Mouse (Mus musculus) lung, embryonic 16.5 days (tissue): ENCODE results near the gene Iqgap1. TPM values are rescaled to one million over a fixed set of nuclear protein-coding genes. Genes with fewer than 3 reads are reported as not detected.

Source experiments
- ATAC-seq: fragments of 200-750 bp; cut with Nextera tagmentation; 2 replicates; pipeline ENCODE4 v1.8.0; 2017; ENCODE audit warnings: low read depth, mild to moderate bottlenecking, moderate library complexity
- H3K27ac ChIP-seq: fragments of 300-500 bp; sonication (generic); 2 replicates; pipeline ENCODE4 v1.5.1; 2014; ENCODE audit warnings: mild to moderate bottlenecking, control low read depth, low read length
- H3K27me3 ChIP-seq: fragments of 300-500 bp; sonication (generic); 2 replicates; pipeline ENCODE4 v1.6.1; 2014; ENCODE audit warnings: low read depth, low read length, mixed read lengths; ENCODE audit not compliant: control insufficient read depth, insufficient read depth
- H3K36me3 ChIP-seq: fragments of 300-500 bp; sonication (generic); 2 replicates; pipeline ENCODE4 v1.6.1; 2014; ENCODE audit warnings: low read length; ENCODE audit not compliant: control insufficient read depth, insufficient read depth
- H3K4me1 ChIP-seq: fragments of 300-500 bp; sonication (generic); replicated peaks from 2 replicates; pipeline ENCODE4 v1.6.1; 2014; ENCODE audit warnings: low read length, mixed read lengths; ENCODE audit not compliant: control insufficient read depth, insufficient read depth
- H3K4me2 ChIP-seq: fragments of 300-500 bp; sonication (generic); 2 replicates; pipeline ENCODE4 v1.6.1; 2014; ENCODE audit warnings: low read depth, low read length, control low read depth
- H3K4me3 ChIP-seq: fragments of 300-500 bp; sonication (generic); 2 replicates; pipeline ENCODE4 v1.5.1; 2014; ENCODE audit warnings: mild to moderate bottlenecking, low read length, control low read depth
- H3K9ac ChIP-seq: fragments of 300-500 bp; sonication (generic); 2 replicates; pipeline ENCODE4 v1.6.1; 2014; ENCODE audit warnings: low read length, control low read depth
- H3K9me3 ChIP-seq: fragments of 300-500 bp; sonication (generic); 2 replicates; pipeline ENCODE4 v1.6.1; 2016; ENCODE audit warnings: low read length; ENCODE audit not compliant: control insufficient read depth
- WGBS: fragments of 180-500 bp; shearing (Covaris S2); extraction: QIAGEN DNeasy Blood & Tissue Kit; methylation state at CpG from one replicate; pipeline ENCODE4 v1.1.7; 2014; 5-methylcytosine and 5-hydroxymethylcytosine counted together
- polyA plus RNA-seq: library from polyadenylated mRNA; unstranded; fragments of >200 nt; fragmentation: Nextera tagmentation; extraction: Ambion mirVana; gene quantifications from 2 replicates; pipeline ENCODE4 v1.2.1, GENCODE M21; 2015

Iqgap1 gene
- polyA plus RNA-seq, 1 experiment from 2014 or later = 136 TPM

GRCm38 (mm10) chr7:80846709-80847108 lies 20.9 kb upstream of the Iqgap1 start:
- Histone ChIP-seq H3K4me3 (no peak overlapping the region), H3K4me1 (peaks cover 3% of the 10 kb centered on the region; the same call in 1 of the 2 replicates), H3K27ac (no peak overlapping the region), H3K27me3 (no peaks in the 10 kb centered on the region), H3K9ac (no peak overlapping the region), H3K9me3 (no peaks in the 10 kb centered on the region), H3K4me2 (no peak overlapping the region), H3K36me3 (no peaks in the 10 kb centered on the region)
- no peak for ATAC-seq
- WGBS = 78% methylated on average over 5 of the region's 5 CpGs

- H3K27me3 ChIP-seq = no peaks in the 10 kb centered on the region
- H3K4me3 ChIP-seq = no peak overlapping the region
- H3K9me3 ChIP-seq = no peaks in the 10 kb centered on the region
- no peak for ATAC-seq
- no peak overlapping the region for H3K9ac ChIP-seq
- peaks cover 3% of the 10 kb centered on the region; the same call in 1 of the 2 replicates for H3K4me1 ChIP-seq
- no peak overlapping the region for H3K4me2 ChIP-seq
- no peaks in the 10 kb centered on the region for H3K36me3 ChIP-seq
- H3K27ac ChIP-seq = no peak overlapping the region
- WGBS = 62% methylated on average over 10 of the region's 10 CpGs
Observed at GRCm38 (mm10) chr7:80846280-80846678, 20.5 kb upstream of the Iqgap1 start.

DNA sequence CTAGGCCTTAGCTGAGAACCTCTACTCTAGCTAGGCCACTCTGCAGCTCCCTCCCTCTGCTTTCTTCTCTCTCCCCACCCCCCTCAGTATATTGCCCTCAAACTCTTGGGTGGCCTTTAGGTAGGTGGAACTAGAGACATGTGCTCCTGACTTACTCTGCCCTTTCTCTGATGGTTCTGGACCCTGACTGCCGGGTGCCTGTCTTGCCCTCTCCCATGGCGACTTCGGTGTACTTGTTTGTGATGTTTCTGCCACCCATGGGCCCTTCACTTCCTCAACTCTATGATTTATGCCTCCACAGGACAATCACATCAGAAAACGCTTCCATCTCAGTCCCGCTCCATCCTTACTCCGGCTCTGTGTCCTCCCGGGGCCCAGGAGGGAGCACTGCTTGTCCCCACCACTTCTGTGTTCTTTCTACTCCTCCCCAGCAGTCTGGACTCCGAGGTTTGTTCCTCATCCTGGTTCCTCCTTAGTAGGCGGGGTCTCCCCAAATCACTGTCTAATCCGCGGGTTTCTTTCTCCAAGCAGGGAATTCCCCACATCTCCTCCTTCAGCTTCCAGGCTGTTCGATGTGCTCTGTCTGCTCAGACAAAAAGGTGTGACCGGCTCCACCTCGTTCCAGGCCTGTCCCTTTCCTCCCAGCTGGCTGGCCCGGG lies 20.0 kb upstream of the Iqgap1 start:
- H3K27ac ChIP-seq = no peak overlapping the region
- 56% methylated on average over 15 of the region's 15 CpGs for WGBS
- no peak overlapping the region for H3K4me3 ChIP-seq
- H3K4me2 ChIP-seq = no peak overlapping the region
- no peaks in the 10 kb centered on the region for H3K36me3 ChIP-seq
- peaks cover 3% of the 10 kb centered on the region; the same call in 1 of the 2 replicates for H3K4me1 ChIP-seq
- H3K9ac ChIP-seq = no peak overlapping the region
- H3K27me3 ChIP-seq = no peaks in the 10 kb centered on the region
- H3K9me3 ChIP-seq = no peaks in the 10 kb centered on the region
- ATAC-seq = no peak

- Histone ChIP-seq H3K36me3 (no peaks in the 10 kb centered on the region), H3K27me3 (no peaks in the 10 kb centered on the region), H3K4me1 (peaks cover 5% of the 10 kb centered on the region), H3K9me3 (no peaks in the 10 kb centered on the region), H3K27ac (no peak overlapping the region), H3K4me2 (no peak overlapping the region), H3K9ac (no peak overlapping the region), H3K4me3 (no peak overlapping the region)
- no peak for ATAC-seq
- WGBS = 92% methylated on average over 12 of the region's 12 CpGs
Observed at GRCm38 (mm10) chr7:80844691-80845090, 18.9 kb upstream of the Iqgap1 start.

DNA sequence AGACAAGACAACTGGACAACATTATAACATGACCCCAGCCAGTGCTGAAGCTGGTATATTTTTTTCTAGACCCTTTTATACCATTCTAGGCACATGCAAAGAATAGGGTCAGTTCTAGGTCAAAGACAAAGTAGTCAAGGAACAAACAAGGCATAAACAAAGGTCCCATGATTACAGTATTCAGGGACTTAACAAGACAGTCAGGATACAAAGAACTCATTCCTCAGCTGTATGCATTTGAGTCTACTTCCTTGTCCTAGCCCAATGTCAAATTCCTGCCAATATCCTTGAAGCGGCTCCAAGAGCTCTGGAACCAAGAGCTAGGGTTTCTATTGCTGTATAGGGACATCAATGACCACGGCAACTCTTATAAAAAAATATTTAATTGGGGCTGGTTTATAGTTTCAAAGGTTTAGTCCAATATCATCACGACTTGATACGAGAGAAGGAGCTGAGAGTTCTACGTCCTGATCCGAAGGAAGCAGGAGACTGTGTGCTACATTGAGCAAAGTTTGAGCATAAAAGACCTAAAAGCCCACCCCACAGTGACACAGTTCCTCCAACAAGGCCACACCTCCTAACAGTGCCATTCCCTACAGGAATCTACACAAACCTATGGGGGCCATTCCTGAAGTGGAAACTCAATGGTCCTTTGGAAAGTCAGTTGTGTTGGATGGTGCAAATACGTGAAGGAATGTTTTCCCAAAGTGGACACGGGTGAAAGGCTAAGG lies 18.3 kb upstream of the Iqgap1 start:
- no peak for ATAC-seq
- Histone ChIP-seq H3K4me2 (no peak overlapping the region), H3K4me3 (no peak overlapping the region), H3K4me1 (peaks cover 3% of the 10 kb centered on the region; the same call in 1 of the 2 replicates), H3K9me3 (no peaks in the 10 kb centered on the region), H3K36me3 (no peaks in the 10 kb centered on the region), H3K9ac (no peak overlapping the region), H3K27me3 (no peaks in the 10 kb centered on the region), H3K27ac (no peak overlapping the region)
- WGBS = 86% methylated on average over 8 of the region's 8 CpGs

DNA sequence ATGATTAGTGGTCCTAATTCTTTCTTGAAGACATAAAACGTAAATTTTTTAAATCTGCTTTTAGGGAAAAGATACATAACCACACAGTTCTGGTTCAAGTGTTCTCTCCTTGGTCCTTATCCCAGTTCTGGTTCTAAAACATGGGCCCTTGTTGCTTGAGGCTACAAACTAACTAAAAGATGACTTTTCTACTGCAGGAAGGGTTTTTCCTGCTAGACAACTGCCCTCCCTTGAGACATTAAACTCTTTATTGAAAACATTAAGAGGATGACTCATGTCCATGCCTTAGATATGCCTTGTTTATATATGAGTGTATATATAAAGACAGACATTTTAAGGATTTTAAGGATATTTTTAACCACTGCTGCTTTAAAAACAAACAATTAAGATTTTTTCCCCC lies 17.4 kb upstream of the Iqgap1 start:
- 76% methylated on average over 1 of the region's 1 CpGs for WGBS
- Histone ChIP-seq H3K36me3 (no peaks in the 10 kb centered on the region), H3K27me3 (no peaks in the 10 kb centered on the region), H3K27ac (no peak overlapping the region), H3K4me1 (peaks cover 3% of the 10 kb centered on the region; the same call in 1 of the 2 replicates), H3K4me3 (no peak overlapping the region), H3K9me3 (no peaks in the 10 kb centered on the region), H3K4me2 (no peak overlapping the region), H3K9ac (no peak overlapping the region)
- no peak for ATAC-seq

GRCm38 (mm10) chr7:80842132-80842531 lies 16.4 kb upstream of the Iqgap1 start:
- Histone ChIP-seq H3K9ac (no peak overlapping the region), H3K27ac (no peak overlapping the region), H3K4me1 (peaks cover 3% of the 10 kb centered on the region; the same call in 1 of the 2 replicates), H3K4me3 (no peak overlapping the region), H3K9me3 (no peaks in the 10 kb centered on the region), H3K36me3 (no peaks in the 10 kb centered on the region), H3K4me2 (no peak overlapping the region), H3K27me3 (no peaks in the 10 kb centered on the region)
- ATAC-seq = no peak
- 63% methylated on average over 5 of the region's 5 CpGs for WGBS

DNA sequence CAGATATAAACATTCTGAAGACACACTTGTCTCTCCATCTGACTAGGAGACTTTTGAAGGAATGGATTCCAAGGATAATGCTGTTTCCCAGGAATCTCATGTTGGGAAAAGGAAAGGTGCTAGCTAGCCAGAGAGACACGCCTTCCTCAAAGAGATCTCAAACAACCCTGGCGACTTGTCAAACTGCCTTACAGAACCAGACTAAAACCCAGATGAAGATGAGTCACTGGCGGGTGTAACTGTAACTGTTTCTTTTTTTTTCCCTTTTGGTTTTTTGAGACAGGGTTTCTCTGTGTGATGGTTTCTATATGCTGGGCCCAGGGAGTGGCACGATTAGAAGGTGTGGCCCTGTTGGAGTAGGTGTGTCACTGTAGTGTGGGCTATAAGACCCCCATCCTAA lies 15.2 kb upstream of the Iqgap1 start:
- Histone ChIP-seq H3K27me3 (no peaks in the 10 kb centered on the region), H3K4me1 (peaks cover 4% of the 10 kb centered on the region; the same call in 1 of the 2 replicates), H3K4me2 (no peak overlapping the region), H3K36me3 (no peaks in the 10 kb centered on the region), H3K27ac (no peak overlapping the region), H3K9me3 (no peaks in the 10 kb centered on the region), H3K4me3 (no peak overlapping the region), H3K9ac (no peak overlapping the region)
- ATAC-seq = no peak
- WGBS = 59% methylated on average over 4 of the region's 4 CpGs

- peaks cover 9% of the 10 kb centered on the region; the same call in 1 of the 2 replicates for H3K4me1 ChIP-seq
- no peak for ATAC-seq
- H3K4me3 ChIP-seq = no peak overlapping the region
- 30% methylated on average over 1 of the region's 1 CpGs for WGBS
- no peaks in the 10 kb centered on the region for H3K9me3 ChIP-seq
- no peaks in the 10 kb centered on the region for H3K36me3 ChIP-seq
- H3K9ac ChIP-seq = no peak overlapping the region
- H3K4me2 ChIP-seq = no peak overlapping the region
- no peak overlapping the region for H3K27ac ChIP-seq
- no peaks in the 10 kb centered on the region for H3K27me3 ChIP-seq
Observed at GRCm38 (mm10) chr7:80840241-80840640, 14.5 kb upstream of the Iqgap1 start.
